Mouse (Mus musculus): ENCODE data around the gene Nlrp3.
"Not testable (repeated sequence)": the region's sequence is repeated elsewhere in the genome, so short reads cannot be mapped to it uniquely, and the experiment has no call there.

The Nlrp3 gene

DNA sequence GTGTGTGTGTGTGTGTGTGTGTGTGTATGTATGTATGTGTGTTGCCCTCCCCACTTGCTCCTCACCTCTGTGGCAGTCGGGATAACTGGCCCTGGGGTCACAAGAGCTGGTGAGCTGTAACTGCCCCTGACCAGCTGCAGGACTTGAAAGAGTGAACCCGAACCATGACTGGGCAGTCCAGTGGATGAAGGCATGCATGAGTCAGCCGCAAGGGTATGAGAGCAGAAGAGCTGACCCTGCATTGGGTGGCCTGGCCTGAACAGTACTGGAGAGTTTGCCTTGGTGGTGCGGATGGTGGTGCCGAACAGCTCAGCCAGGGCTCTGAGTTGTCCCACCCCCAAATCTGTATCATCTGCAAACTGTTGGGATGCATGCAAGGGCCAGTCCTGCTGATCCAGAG is 9.8 kb upstream of the Nlrp3 start:
- in situ Hi-C loops (cut with MboI, MseI), result no loop called here

DNA sequence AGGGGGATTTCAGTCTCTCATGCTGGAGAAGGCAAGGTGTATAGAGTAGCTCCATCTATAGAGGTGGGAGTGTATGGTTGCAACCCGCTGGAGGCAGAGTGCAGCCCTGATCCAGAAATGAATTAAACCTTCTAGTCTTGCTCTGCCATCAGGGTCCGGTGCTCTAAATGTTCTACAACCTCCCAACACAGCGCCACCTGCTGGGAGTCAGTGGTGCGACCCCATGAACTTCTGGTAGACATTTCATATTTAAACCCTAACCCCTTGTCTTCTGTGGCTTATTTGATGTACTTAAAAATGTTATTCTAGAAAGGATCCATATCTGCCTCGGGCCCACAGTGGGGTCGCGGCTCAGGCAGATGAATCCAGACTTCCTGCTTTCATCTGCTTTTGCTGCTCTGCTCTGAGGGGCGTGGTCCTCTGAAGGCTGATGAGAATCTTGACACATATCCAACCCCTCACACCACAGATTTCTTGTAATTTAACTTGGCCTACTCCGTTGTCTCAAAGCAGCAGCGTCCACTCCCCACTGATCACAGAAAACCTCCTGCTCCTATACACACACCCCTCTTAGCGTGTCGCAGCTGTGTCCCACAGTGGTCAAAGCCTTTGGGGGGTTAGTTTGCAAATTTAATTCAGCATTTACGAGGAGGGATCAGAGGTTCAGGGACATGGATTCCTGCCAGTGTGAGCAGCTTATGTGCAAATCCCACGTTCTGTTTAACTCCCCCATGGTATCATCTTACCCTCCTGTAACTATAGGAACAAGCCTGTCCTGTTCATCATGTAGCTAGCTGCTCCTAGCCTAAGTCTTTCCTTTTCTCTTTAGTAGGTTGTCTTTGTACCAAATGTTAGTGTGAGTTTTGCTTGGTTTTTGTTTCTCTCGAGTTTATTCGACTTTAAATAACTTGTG is 3.9 kb upstream of the Nlrp3 start:
- in situ Hi-C loops (cut with MboI, MseI), result no loop called here

DNA sequence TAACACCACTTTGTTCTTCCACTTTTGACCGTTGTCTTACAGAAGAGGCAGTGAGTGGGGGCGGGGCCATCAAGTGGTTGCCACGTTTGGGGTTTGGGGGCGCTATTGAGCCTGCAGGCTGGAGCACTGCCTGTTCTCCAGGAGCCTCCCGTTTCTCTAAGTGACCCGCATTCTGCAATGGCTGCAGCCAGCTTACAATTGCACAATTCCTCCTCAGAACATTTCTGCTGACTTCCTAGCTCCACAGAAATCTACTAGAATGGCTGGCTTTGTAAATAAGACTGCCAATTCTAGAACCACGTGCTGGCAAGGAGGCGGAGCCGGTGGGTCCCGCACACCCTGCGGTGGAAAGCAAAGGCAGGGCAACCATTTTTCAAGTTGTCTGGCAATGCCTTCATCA is 3.0 kb upstream of the Nlrp3 start:
- in situ Hi-C loops (cut with MboI, MseI), result no loop called here

- in situ Hi-C loops (cut with MboI, MseI), result no loop called here
Measured at GRCm38 (mm10) chr11:59540123-59540522, 1.2 kb upstream of the Nlrp3 start.

GRCm38 (mm10) chr11:59542442-59542841 is 1.1 kb downstream of the Nlrp3 start:
- in situ Hi-C loops (cut with MboI, MseI), result no loop called here

- in situ Hi-C loops (cut with MboI, MseI), result no loop called here
Measured at GRCm38 (mm10) chr11:59543376-59543775, 2.0 kb downstream of the Nlrp3 start.

DNA sequence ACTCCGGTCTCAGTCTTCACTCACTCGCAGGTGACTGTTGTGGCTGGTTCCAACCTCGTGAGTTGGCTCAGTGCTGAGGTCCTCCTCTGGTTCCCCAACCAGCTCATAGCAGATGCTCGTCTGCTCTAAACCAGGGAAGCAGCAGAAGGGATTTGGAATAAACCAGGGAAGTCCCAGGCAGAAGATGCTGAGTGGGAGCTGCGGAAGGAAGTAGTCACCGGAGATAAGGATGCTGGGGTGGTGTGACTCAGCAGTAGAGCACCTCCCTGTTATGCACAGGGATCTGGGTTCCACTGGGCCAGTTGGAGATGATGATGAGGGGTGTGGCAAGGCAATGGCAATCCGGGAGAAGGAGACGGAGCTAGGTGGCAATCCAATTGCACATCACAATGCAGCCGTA is 2.6 kb downstream of the Nlrp3 start:
- in situ Hi-C loops (cut with MboI, MseI), result no loop called here

DNA sequence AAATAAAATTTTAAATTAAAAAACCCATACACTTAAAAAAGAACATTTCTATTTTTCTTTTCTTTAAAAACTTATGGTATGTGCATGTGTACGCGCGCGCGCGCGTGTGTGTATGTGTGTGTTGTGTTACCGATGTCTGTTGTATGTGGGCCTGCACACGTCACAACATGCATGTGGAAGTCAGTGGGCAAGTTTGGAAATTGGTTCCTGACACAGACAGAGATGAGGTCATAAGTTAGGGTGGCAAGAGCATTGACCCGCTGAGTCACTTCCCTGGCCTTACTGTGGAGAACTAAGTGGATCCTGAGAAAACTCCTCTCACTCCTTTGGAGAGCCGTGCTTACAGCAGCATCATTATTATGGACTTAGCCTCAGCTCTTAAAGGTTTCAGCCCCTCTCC is 12.8 kb downstream of the Nlrp3 start:
- in situ Hi-C loops (cut with MboI, MseI), result no loop called here

DNA sequence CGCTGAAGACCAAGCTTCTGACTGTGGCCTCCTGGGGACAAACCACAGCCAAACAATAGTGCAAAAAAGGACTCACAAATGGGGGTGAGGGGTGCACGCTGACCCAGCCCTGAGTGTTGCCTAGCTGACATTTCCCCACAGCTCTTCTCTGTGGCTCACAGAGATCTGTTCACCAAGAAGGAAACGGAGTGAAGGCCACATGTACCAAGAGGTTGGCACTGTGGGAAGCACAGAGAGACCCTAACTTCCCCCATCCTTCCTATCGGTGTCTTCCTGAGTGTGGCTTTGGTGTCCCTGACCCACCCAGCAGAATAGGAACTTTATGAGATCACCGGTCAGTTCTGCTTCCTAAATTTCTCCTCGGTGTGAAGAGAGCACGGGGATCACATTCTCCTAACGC is 13.2 kb downstream of the Nlrp3 start:
- in situ Hi-C loops (cut with MboI, MseI), result no loop called here

GRCm38 (mm10) chr11:59560906-59561305 is 19.5 kb downstream of the Nlrp3 start:
- in situ Hi-C loops (cut with MboI, MseI), result no loop called here

DNA sequence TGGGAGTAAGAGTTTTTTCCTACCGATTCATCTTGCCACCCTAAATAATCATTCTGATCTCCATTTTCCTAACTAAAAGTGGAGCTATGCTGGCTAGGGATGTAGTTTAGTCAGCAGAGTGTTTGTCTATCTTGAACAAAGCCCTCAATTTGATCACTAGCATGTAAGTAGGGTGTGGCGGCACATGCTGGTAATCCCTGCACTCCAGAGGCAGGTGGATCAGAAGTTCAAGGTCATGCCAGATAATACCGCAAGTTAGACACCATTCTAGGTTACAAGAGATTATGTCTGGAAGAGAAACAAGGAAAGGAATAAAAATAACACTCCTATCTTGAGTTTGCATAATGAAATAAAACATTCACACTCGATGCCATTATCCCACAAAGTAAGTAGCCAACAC is 21.0 kb downstream of the Nlrp3 start:
- in situ Hi-C loops (cut with MboI, MseI), result no loop called here

DNA sequence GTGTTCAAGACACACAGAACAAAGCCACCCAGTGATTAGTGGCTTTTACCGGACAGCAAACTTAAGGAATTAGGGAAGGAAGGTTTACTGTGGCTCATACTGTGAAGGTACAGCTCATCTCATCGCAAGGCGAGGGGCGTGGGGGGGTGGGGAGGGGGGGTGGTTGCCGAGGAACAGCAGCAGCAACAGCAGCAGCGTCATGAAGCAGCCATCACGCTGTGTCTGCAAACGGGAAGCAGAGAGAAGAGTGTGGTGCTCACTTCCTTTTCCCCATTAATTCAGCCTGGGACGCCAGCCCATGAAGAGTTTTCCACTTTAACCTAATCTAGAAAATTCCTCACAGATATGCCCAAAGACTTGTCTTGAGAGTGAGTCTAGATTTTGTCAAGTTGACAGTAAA is 21.5 kb downstream of the Nlrp3 start:
- in situ Hi-C loops (cut with MboI, MseI), result no loop called here

DNA sequence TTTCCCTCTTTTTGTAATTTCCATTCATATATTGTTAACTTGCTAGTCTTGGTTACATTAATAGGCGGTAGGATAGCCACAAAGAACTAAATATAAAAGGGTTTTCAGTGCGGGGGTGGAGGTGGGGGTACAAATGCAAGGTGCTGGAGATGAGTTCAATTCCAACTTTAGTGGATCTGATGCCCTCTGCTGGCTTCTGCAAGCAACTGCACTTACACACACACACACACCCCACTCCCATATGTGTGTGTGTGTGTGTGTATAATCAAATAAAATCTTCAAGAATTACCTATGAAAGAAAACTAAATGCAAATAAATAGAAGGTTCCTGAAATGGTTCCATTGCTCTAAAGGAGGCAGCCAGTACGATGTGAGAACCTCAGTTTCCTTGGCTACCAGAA is 27.9 kb downstream of the Nlrp3 start:
- in situ Hi-C loops (cut with MboI, MseI), result no loop called here

DNA sequence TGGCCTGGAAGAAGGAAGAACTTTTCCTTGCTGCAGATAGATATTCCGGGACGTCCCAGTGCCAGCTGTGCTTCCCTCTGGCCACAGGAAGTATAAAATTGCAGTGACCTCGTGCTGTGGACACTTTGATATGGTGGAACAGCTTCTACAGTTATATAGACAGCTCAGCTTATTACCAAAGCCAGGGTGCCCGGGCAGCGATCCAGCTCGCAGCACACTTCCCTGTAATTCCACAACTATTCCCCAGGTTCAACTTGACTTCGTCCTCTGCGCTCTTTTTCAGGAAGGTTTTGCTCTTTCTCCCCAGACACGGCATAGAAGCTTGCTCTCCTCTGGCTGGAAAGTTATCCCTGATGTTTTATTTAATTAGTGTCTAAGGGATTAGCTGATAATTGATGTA is 34.4 kb downstream of the Nlrp3 start:
- in situ Hi-C loops (cut with MboI, MseI), result no loop called here

GRCm38 (mm10) chr11:59576135-59576534 is 34.8 kb downstream of the Nlrp3 start, which contains the start of gene Olfr222:
TSS of gene Olfr222 (minus strand) at chr11:59576235.
- in situ Hi-C loops (cut with MboI, MseI), result not testable (repeated sequence)

GRCm38 (mm10) chr11:59584539-59584938 is 43.2 kb downstream of the Nlrp3 start:
- in situ Hi-C loops (cut with MboI, MseI), result no loop called here

DNA sequence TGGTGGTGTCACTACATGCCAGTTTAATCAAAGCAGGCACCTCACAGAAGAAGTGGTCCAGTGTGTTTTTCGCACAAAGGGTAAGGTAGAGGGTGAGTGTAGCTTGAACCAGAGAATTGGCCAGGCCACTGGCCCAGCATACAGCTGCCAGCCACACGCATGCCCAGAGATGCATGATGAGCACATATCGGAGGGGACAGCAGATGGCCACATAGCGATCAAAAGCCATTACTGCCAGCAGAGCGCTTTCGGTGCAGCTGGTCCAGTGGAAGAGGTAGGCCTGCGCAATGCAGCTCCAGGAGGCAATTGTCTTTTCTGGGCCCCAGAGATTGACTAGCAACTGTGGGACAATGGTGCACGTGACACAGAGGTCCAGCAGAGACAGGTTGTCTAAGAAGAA is 48.1 kb downstream of the Nlrp3 start:
- in situ Hi-C loops (cut with MboI, MseI), result no loop called here

- in situ Hi-C loops (cut with MboI, MseI), result no loop called here
Measured at GRCm38 (mm10) chr11:59593189-59593588, 51.8 kb downstream of the Nlrp3 start, which contains the start of gene Olfr223. TSS of gene Olfr223 (minus strand) at chr11:59593289.

DNA sequence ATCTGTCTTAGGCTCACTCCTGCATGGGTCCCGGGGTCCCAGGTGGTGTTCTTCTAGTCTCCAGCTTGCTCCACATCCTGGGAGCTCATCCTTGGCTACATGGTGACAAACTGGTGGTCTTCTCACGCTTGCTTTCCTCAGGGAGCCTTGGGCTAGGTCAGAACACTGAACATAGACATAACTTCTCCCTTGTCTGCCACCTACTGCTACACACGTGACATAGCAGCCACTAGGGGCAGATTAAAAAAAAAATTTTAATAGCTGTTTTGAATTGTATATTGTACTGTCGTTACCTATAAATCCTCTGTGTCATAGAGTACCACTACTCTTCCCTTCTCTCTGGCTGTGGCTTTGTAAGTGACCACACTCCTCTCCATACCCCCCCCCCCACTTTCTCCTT is 54.7 kb downstream of the Nlrp3 start:
- in situ Hi-C loops (cut with MboI, MseI), result no loop called here

DNA sequence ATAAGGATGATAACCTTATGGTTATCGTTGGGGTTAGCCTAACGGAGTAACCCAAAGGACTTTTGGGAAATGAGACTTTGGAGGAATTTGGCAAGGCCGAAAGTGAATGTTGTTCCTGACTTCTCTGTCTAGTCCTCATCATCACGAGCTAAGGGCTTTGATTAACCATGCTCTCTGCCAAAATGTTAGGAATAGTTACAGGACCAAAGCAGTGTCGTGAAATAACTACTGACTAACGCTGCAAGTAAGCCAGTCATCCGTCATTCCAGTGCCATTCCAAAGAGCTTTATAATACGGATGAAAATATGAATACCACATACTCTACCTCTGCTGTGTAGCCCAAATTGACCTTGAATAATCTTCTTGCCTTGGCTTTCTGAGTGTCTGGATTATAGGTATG is 55.6 kb downstream of the Nlrp3 start:
- in situ Hi-C loops (cut with MboI, MseI), result no loop called here

DNA sequence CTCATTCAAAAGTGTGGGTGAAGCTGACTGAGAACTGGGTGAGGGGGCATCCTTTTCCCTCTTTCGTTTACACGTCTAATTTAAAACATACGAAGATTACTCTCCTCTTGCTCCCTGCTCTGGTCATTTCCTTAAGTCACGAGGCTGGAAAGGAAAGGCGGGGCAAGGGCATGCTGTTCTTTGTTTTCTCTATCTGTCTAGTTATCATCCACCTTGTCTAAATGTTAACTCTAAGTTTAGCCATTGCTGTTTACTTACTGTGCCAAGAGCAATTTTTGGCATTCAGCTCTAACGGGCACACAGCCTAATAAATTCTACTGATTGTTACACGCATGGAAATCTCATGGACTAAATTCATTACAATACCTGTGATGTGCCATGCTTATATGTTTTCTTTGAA is 57.8 kb downstream of the Nlrp3 start:
- in situ Hi-C loops (cut with MboI, MseI), result no loop called here

GRCm38 (mm10) chr11:59600872-59601271 is 59.5 kb downstream of the Nlrp3 start:
- in situ Hi-C loops (cut with MboI, MseI), result no loop called here

GRCm38 (mm10) chr11:59602287-59602686 is 60.9 kb downstream of the Nlrp3 start:
- in situ Hi-C loops (cut with MboI, MseI), result no loop called here

GRCm38 (mm10) chr11:59611646-59612045 is 70.3 kb downstream of the Nlrp3 start:
- in situ Hi-C loops (cut with MboI, MseI), result no loop called here
